Mouse (Mus musculus) limb, embryonic 14.5 days (tissue): Measurements from ENCODE around the gene Thoc3. TPM values are rescaled to one million over a fixed set of nuclear protein-coding genes. Genes with fewer than 3 reads are reported as not detected.
"Not testable (repeated sequence)": the region's sequence is repeated elsewhere in the genome, so short reads cannot be mapped to it uniquely, and the experiment has no call there.

Source experiments
- ATAC-seq: fragments of 200-750 bp; cut with Nextera tagmentation; 2 replicates; pipeline ENCODE4 v1.8.0; 2017; ENCODE audit warnings: low read depth, moderate number of reproducible peaks, moderate TSS enrichment; ENCODE audit not compliant: low FRiP score
- DNase-seq: peaks from one replicate; pipeline ENCODE4 v3.0.0-alpha.2; 2015; ENCODE audit warnings: low spot score
- H3K27ac ChIP-seq: fragments of 300-500 bp; sonication (generic); replicated peaks from 2 replicates; pipeline ENCODE4 v1.5.1; 2014; ENCODE audit warnings: low read depth, mild to moderate bottlenecking, low read length, moderate library complexity, mixed read lengths
- H3K27me3 ChIP-seq: fragments of 300-500 bp; sonication (generic); 2 replicates; pipeline ENCODE4 v1.6.1; 2014; ENCODE audit warnings: low read length, mixed read lengths; ENCODE audit not compliant: control insufficient read depth, insufficient read depth
- H3K36me3 ChIP-seq: fragments of 300-500 bp; sonication (generic); 2 replicates; pipeline ENCODE4 v1.6.1; 2014; ENCODE audit warnings: mild to moderate bottlenecking, low read length, moderate library complexity, mixed read lengths; ENCODE audit not compliant: control insufficient read depth, insufficient read depth
- H3K4me1 ChIP-seq: fragments of 300-500 bp; sonication (generic); 2 replicates; pipeline ENCODE4 v1.6.1; 2014; ENCODE audit warnings: antibody characterized with exemption, low read length, mixed read lengths; ENCODE audit not compliant: control insufficient read depth, insufficient read depth
- H3K4me2 ChIP-seq: fragments of 300-500 bp; sonication (generic); replicated peaks from 2 replicates; pipeline ENCODE4 v1.6.1; 2014; ENCODE audit warnings: low read depth, mild to moderate bottlenecking, low read length, moderate library complexity; ENCODE audit not compliant: severe bottlenecking
- H3K4me3 ChIP-seq: fragments of 300-500 bp; sonication (generic); replicated peaks from 2 replicates; pipeline ENCODE4 v1.5.1; 2014; ENCODE audit warnings: low read length
- H3K9ac ChIP-seq: fragments of 300-500 bp; sonication (generic); 2 replicates; pipeline ENCODE4 v1.6.1; 2014; ENCODE audit warnings: mild to moderate bottlenecking, low read depth, low read length, moderate library complexity; ENCODE audit not compliant: severe bottlenecking
- H3K9me3 ChIP-seq: fragments of 300-500 bp; sonication (generic); 2 replicates; pipeline ENCODE4 v1.6.1; 2016; ENCODE audit warnings: low read length; ENCODE audit not compliant: control insufficient read depth
- POLR2A ChIP-seq: fragments of 200-500 bp; IDR thresholded peaks from 2 replicates; pipeline ENCODE4 v1.8.0; 2012; ENCODE audit warnings: inconsistent platforms, mild to moderate bottlenecking, moderate library complexity, borderline replicate concordance; ENCODE audit not compliant: insufficient read depth, insufficient read length; ENCODE audit errors: extremely low read depth
- WGBS: fragments of 180-500 bp; shearing (Covaris S2); extraction: QIAGEN DNeasy Blood & Tissue Kit; methylation state at CpG from one replicate; pipeline ENCODE4 v1.1.7; 2014; 5-methylcytosine and 5-hydroxymethylcytosine counted together
- polyA plus RNA-seq, 2 experiments: library from polyadenylated mRNA; depleted of rRNA in 1 of 2; stranded (reverse) in 1 of 2; unstranded in 1 of 2; fragments of >200 nt; fragmentation: Nextera tagmentation in 1 of 2; extraction: Ambion mirVana in 1 of 2; gene quantifications; 2 replicates each; pipeline versions ENCODE4 v1.2.1 to v1.2.3; 2012 to 2014

Thoc3 gene
- polyA plus RNA-seq, 2 experiments, result 48.9 to 122 TPM

DNA sequence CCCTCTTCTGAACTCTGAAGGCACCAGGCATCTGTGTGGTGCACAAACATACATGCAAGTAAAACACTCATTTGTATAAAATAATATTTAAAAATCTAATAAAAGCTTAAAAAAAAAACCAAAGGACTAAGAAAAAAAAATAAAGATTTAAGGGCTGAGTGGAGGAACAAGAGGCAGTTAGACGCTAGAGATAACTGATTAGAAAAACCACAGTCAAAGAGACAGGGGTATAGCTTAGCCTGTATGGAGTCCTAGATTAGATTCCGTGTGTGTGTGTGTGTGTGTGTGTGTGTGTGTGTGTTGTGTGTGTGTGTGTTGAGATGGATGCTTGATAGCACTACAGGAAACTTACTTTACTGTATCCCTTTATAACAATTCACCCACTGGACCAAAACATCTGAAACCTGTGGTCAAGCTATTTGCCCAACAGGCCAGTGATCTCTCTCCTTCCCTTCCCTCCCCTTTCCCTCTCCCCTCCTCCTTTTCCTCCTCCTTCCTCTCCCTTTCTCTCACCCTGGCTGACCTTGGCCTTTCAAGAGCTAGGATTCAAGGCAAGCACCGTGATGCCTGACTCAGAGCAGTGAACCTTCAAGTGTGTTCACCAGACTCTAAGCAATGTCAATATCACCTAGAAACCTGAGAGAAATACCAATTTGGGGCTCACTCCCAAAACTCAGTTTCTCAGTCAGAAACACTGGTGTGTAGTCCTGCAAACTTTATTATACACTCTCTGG, 33.5 kb upstream of the Thoc3 start:
- DNase-seq (no peak), ATAC-seq (no peak)
- WGBS, result 56% methylated on average over 3 of the region's 3 CpGs
- Histone ChIP-seq H3K27me3 (no peaks in the 10 kb centered on the region), H3K36me3 (no peaks in the 10 kb centered on the region), H3K9me3 (no peaks in the 10 kb centered on the region), H3K4me2 (no peak overlapping the region), H3K9ac (no peak overlapping the region), H3K4me3 (no peak overlapping the region), H3K4me1 (peaks cover 12% of the 10 kb centered on the region), H3K27ac (no peak overlapping the region)
- no peak for TF ChIP-seq POLR2A

DNA sequence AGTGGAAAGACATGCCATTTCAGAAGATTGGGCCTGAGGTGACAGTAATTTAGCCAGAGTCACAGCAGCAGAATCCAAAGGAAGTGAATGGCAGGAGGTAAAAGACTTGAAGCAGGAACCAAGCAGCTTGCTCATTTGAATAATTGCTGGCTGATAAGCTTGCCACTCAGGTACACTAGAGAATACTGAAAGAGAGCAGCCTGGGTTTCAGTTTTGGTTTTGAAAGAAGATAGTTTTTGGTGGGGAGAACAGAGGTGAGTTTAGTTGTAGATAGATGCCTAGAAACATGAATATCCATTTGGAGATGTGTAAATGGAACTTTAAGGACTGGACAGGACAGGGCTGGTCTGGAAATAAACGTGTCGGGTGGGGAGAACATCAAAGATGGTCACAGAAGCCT, 32.7 kb upstream of the Thoc3 start:
- H3K9me3 ChIP-seq, result no peaks in the 10 kb centered on the region
- no peak for TF ChIP-seq POLR2A
- no peak for DNase-seq
- no peak for ATAC-seq
- 74% methylated on average over 2 of the region's 2 CpGs for WGBS
- H3K4me2 ChIP-seq, result no peak overlapping the region
- H3K36me3 ChIP-seq, result no peaks in the 10 kb centered on the region
- H3K9ac ChIP-seq, result no peak overlapping the region
- peaks cover 12% of the 10 kb centered on the region for H3K4me1 ChIP-seq
- no peak overlapping the region for H3K27ac ChIP-seq
- no peak overlapping the region for H3K4me3 ChIP-seq
- H3K27me3 ChIP-seq, result no peaks in the 10 kb centered on the region

DNA sequence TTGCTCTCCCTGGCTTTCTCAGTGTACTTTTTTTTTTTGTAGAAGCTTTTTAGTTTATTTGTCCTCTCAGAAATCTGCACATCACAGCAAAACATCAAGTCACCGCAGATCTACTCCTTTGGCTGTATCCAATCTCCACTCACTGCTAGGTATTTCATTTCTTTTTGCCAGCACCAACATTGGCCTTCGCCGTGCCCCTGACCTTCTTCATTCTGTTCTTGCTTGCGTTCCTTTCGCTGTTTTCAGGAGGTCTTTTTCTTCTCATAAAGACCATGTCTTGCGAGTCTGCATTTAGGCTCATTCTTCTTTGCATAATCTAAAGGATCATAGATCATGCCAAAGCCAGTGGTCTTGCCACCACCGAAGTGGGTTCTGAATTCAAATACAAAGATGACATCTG, 30.9 kb upstream of the Thoc3 start:
- DNase-seq, H3K4me1 ChIP-seq, H3K36me3 ChIP-seq, ATAC-seq, H3K4me3 ChIP-seq, H3K4me2 ChIP-seq, H3K27ac ChIP-seq, H3K9ac ChIP-seq, H3K9me3 ChIP-seq, H3K27me3 ChIP-seq: not testable (repeated sequence)
- WGBS, result 94% methylated on average over 7 of the region's 7 CpGs

DNA sequence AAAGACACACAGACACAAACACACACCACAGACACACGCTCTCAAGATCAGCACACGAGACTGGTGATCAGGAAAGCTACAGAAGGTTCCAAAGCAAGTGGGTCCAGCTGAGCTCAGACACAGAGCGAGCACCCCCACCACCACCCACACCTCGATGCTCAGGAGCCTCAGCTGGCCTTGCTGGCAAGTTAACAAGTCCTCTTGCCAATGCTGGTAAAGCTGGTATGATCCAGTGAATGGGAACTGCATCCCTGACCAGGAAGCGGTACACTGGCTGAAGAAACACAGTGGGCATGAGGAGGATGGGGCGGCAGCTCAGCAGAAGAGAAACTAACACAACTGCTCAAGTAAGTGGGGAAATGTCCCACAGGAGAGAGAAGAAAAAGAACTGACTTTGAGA, 22.7 kb upstream of the Thoc3 start:
- 83% methylated on average over 6 of the region's 6 CpGs for WGBS
- no peak for TF ChIP-seq POLR2A
- H3K9ac ChIP-seq, result no peak overlapping the region

DNA sequence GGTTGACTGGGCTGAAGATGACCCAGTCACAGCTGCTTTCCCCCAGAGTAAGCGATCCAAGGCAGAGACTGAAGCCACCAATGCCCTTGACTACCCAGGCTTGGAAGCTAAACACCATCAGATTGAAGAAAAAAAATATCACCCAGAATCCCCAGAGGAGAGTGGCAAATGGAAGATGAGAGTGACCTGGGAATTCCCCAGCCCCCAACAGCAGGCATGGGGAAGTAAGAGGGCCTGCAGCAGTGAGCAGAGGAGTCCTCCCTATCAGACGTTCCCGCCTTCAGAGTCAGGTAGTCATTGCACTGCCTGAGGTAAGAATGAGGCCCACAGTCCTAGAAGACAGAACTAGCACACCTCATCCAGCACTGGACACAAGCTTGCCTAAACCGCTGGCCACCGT, 21.8 kb upstream of the Thoc3 start:
- no peak overlapping the region for H3K4me2 ChIP-seq
- H3K27me3 ChIP-seq, result no peaks in the 10 kb centered on the region
- H3K9me3 ChIP-seq, result no peaks in the 10 kb centered on the region
- TF ChIP-seq POLR2A, result no peak
- no peak overlapping the region for H3K4me3 ChIP-seq
- DNase-seq, result no peak
- 75% methylated on average over 5 of the region's 5 CpGs for WGBS
- no peak for ATAC-seq
- no peak overlapping the region for H3K9ac ChIP-seq
- H3K27ac ChIP-seq, result no peak overlapping the region
- H3K4me1 ChIP-seq, result no peaks in the 10 kb centered on the region
- no peaks in the 10 kb centered on the region for H3K36me3 ChIP-seq

More for the DNA sequence above, 22.7 kb upstream of the Thoc3 start:
- no peaks in the 10 kb centered on the region for H3K36me3 ChIP-seq
- DNase-seq (no peak), ATAC-seq (no peak)
- H3K4me2 ChIP-seq, result no peak overlapping the region
- no peaks in the 10 kb centered on the region for H3K27me3 ChIP-seq
- H3K4me1 ChIP-seq, result no peaks in the 10 kb centered on the region
- H3K27ac ChIP-seq, result no peak overlapping the region
- H3K4me3 ChIP-seq, result no peak overlapping the region
- H3K9me3 ChIP-seq, result no peaks in the 10 kb centered on the region

DNA sequence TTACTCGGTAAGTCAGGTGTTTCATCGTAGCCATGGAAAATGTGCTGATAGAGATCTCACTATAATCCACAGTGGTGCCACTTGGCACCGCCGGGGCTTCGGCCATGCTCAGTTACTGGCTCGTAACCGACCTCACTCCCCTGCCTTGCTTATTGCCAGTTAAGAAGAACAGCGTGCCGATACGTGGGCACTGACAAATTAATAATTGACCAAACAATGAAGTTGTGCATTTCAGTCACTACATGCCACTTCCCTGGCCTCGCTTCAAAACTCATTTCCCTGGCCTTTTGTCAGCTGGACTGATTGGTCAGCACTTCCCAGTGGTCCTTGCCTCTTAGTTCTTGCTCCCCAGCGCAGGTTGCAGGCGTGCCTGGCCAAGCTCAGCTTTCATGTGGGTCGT, 12.8 kb upstream of the Thoc3 start:
- Histone ChIP-seq H3K9me3 (no peaks in the 10 kb centered on the region), H3K4me3 (no peak overlapping the region), H3K27me3 (no peaks in the 10 kb centered on the region), H3K4me1 (no peaks in the 10 kb centered on the region), H3K27ac (no peak overlapping the region), H3K36me3 (no peaks in the 10 kb centered on the region), H3K9ac (no peak overlapping the region), H3K4me2 (no peak overlapping the region)
- no peak for TF ChIP-seq POLR2A
- no peak for ATAC-seq
- 83% methylated on average over 14 of the region's 14 CpGs for WGBS
- no peak for DNase-seq
